Mouse (Mus musculus) megakaryocyte-erythroid progenitor cell, adult 5-6 weeks (primary cell): ENCODE data around the gene Gm21209. TPM values are rescaled to one million over a fixed set of nuclear protein-coding genes. Genes with fewer than 3 reads are reported as not detected.
"Not testable (repeated sequence)": the region's sequence is repeated elsewhere in the genome, so short reads cannot be mapped to it uniquely, and the experiment has no call there.

Experiments used
- ATAC-seq: replicated peaks from 2 replicates; pipeline ENCODE4 v1.8.0; 2016; ENCODE audit warnings: mild to moderate bottlenecking, inconsistent platforms; ENCODE audit not compliant: severe bottlenecking, poor library complexity, low FRiP score, low TSS enrichment
- total RNA-seq, 2 experiments: library from RNA; stranded (forward) in 1 of 2; stranded (reverse) in 1 of 2; fragments of 200-1000, 215-1000 nt in 1 of 2; fragments of >200 nt in 1 of 2; fragmentation: Nextera tagmentation in 1 of 2; gene quantifications; 2 replicates each; pipeline ENCODE4 v1.2.3; 2014 to 2017

Gm21209 gene
- total RNA-seq (2014; fragmentation: Nextera tagmentation) (not detected in 2 replicates), total RNA-seq (2017) (not detected in 2 replicates)

GRCm38 (mm10) chrY:49570856-49571255, at the start of gene Gm21209:
Gene Gm21209 (plus strand): TSS chrY:49571156.
- ATAC-seq = not testable (repeated sequence)
